9 mouse cellular contexts compared by ENCODE assay signal in genomic region chr2:38924571-38924970, GRCm38 (mm10). TPM values are rescaled to one million over a fixed set of nuclear protein-coding genes. Genes with fewer than 3 reads are reported as not detected.
DNase-seq lines count a peak whose midpoint lies in the region; ATAC-seq and TF ChIP-seq lines count a peak whose summit lies in the region.
"Had no signal": no experiment of that assay in that cellular context is flagged by ENCODE, and none has a peak within 500 bp of the region (broad histone marks: within the 10 kb centered on the region; RNA-seq: fewer than 3 reads in every experiment).

No protein-coding gene starts in this region.

- H3K9me3 ChIP-seq in heart, embryonic 10.5 days, result no peaks in the 10 kb centered on the region
- no peaks in the 10 kb centered on the region for H3K9me3 ChIP-seq in ES-E14 (ENCODE audit: control insufficient read depth, insufficient read depth, low read depth, low read length)
- no peaks in the 10 kb centered on the region for H3K9me3 ChIP-seq in hindbrain, embryonic 12.5 days (replicated peaks)
- H3K9me3 ChIP-seq in midbrain, embryonic 12.5 days, result no peaks in the 10 kb centered on the region

- no peak for DNase-seq in heart, embryonic 10.5 days (ENCODE audit: low spot score)
- DNase-seq in heart, postnatal 10 days, result no peak
- DNase-seq in ES-E14 (ENCODE audit: low read depth, low spot score), result no peak
- no peak for DNase-seq in ovary, adult 18-20 months (ENCODE audit: low spot score)
- no peak for DNase-seq in gastrocnemius, postnatal 25 days
- DNase-seq in thymus, postnatal 10 days (ENCODE audit: low spot score in 2 of 2), result no peak

- H3K9ac ChIP-seq in ES-E14 (ENCODE audit: insufficient read depth, low read depth, low read length, poor library complexity, severe bottlenecking), result no peak overlapping the region
- H3K9ac ChIP-seq in hindbrain, embryonic 12.5 days, result 0 out of 2 replicates have a peak overlapping the region, but pooled peaks have one; percentile 39
- peak overlapping the region; percentile 77 for H3K9ac ChIP-seq in midbrain, embryonic 12.5 days (replicated peaks)

- 8% methylated on average over 10 of the region's 10 CpGs for WGBS in heart, embryonic 10.5 days
- WGBS in hindbrain, embryonic 12.5 days, result 2% methylated on average over 10 of the region's 10 CpGs
- WGBS in midbrain, embryonic 12.5 days, result 1% methylated on average over 10 of the region's 10 CpGs

- H3K27ac ChIP-seq in heart, embryonic 10.5 days, result no peak overlapping the region
- no peak overlapping the region for H3K27ac ChIP-seq in ES-E14 (ENCODE audit: insufficient read depth, low read depth, low read length, poor library complexity, severe bottlenecking)
- no peak overlapping the region for H3K27ac ChIP-seq in hindbrain, embryonic 12.5 days
- no peak overlapping the region for H3K27ac ChIP-seq in midbrain, embryonic 12.5 days (replicated peaks)

- peak overlapping the region; percentile 94 for H3K4me2 ChIP-seq in hindbrain, embryonic 12.5 days (replicated peaks)
- peak overlapping the region; percentile 99 for H3K4me2 ChIP-seq in midbrain, embryonic 12.5 days (replicated peaks)

- peak overlapping the region; percentile 79 for H3K4me3 ChIP-seq in heart, embryonic 10.5 days
- peak overlapping the region; percentile 67 to 90 for H3K4me3 ChIP-seq in ES-E14 (ENCODE audit: insufficient read depth in 1 of 2, low read depth in 1 of 2, low read length in 2 of 2, poor library complexity in 1 of 2, severe bottlenecking in 1 of 2)
- H3K4me3 ChIP-seq in hindbrain, embryonic 12.5 days, result peak overlapping the region; percentile 82
- H3K4me3 ChIP-seq in midbrain, embryonic 12.5 days, result peak overlapping the region; percentile 86

- no peak for ATAC-seq in hindbrain, embryonic 12.5 days (ENCODE audit: low FRiP score)
- ATAC-seq in midbrain, embryonic 12.5 days (ENCODE audit: low FRiP score, low read depth), result no peak

- intact Hi-C loops in heart, postnatal 10 days (cut with DNase I), result no loop called here

- H3K36me3 ChIP-seq in heart, embryonic 10.5 days, result no peaks in the 10 kb centered on the region
- no peaks in the 10 kb centered on the region for H3K36me3 ChIP-seq in ES-E14 (ENCODE audit: control insufficient read depth, insufficient read depth, low read length, poor library complexity, severe bottlenecking)
- H3K36me3 ChIP-seq in hindbrain, embryonic 12.5 days, result no peaks in the 10 kb centered on the region
- no peaks in the 10 kb centered on the region for H3K36me3 ChIP-seq in midbrain, embryonic 12.5 days

- in situ Hi-C loops in ES-E14 (cut with MboI; ENCODE audit: low sequenced_read_pairs in 2 of 2, unreplicated experiment in 2 of 2), result no loop called here

- no peaks in the 10 kb centered on the region for H3K4me1 ChIP-seq in heart, embryonic 10.5 days
- H3K4me1 ChIP-seq in ES-E14 (ENCODE audit: control insufficient read depth in 2 of 2, insufficient read depth in 2 of 2, low read length in 2 of 2, poor library complexity in 1 of 2), result no peaks in the 10 kb centered on the region
- H3K4me1 ChIP-seq in hindbrain, embryonic 12.5 days, result peaks cover 13% of the 10 kb centered on the region
- H3K4me1 ChIP-seq in midbrain, embryonic 12.5 days, result peaks cover 15% of the 10 kb centered on the region

- no peaks in the 10 kb centered on the region for H3K27me3 ChIP-seq in heart, embryonic 10.5 days (ENCODE audit: insufficient read depth, poor library complexity, severe bottlenecking)
- no peaks in the 10 kb centered on the region for H3K27me3 ChIP-seq in hindbrain, embryonic 12.5 days
- H3K27me3 ChIP-seq in midbrain, embryonic 12.5 days, result peaks cover 24% of the 10 kb centered on the region

TF ChIP-seq in ES-E14, 5 proteins besides CTCF, POLR2A, EP300 and RAD21:
- no peak for TF ChIP-seq MAFK (IDR thresholded peaks at IDR 0.05; ENCODE audit: insufficient read depth, low read depth, low read length)
- no peak for TF ChIP-seq ZC3H11A (IDR thresholded peaks at IDR 0.05; ENCODE audit: borderline replicate concordance, low read depth, low read length)
- no peak for TF ChIP-seq CHD2 (IDR thresholded peaks at IDR 0.05; ENCODE audit: low read depth, low read length)
- no peak for TF ChIP-seq HCFC1 (IDR thresholded peaks at IDR 0.05; ENCODE audit: borderline replicate concordance, insufficient read depth, low read length)

RNA-seq across cellular contexts. Expression of gene Nr6a1, which starts 2.9 kb away (rescaled TPM):
- 2.1 and 4.5 TPM in 2 replicates for polyA plus RNA-seq in heart, embryonic 10.5 days (2016; fragmentation: Nextera tagmentation; extraction: Ambion mirVana)
- total RNA-seq in heart, postnatal 10 days (2021), result 1 to 10 TPM; 2.3 to 3.1 TPM
- 40.7 and 51.5 TPM in 2 replicates for total RNA-seq in ES-E14 (2012; rRNA removed)
- polyA plus RNA-seq in hindbrain, embryonic 12.5 days (2016; fragmentation: Nextera tagmentation; extraction: Ambion mirVana), result 3.1 and 3.8 TPM in 2 replicates
- 2.8 and 3.0 TPM in 2 replicates for polyA plus RNA-seq in midbrain, embryonic 12.5 days (2016; fragmentation: Nextera tagmentation; extraction: Ambion mirVana)
- 1 to 10 TPM; 3.0 to 3.7 TPM for total RNA-seq in gastrocnemius, postnatal 25 days (2021)

RNA-seq across cellular contexts. Expression of gene Olfml2a, which starts 7.2 kb away (rescaled TPM):
- polyA plus RNA-seq in heart, embryonic 10.5 days (2016; fragmentation: Nextera tagmentation; extraction: Ambion mirVana), result 2.1 and 3.0 TPM in 2 replicates
- total RNA-seq in heart, postnatal 10 days (2021), result 10 to 100 TPM; 17.8 to 18.8 TPM
- total RNA-seq in ES-E14 (2012; rRNA removed), result 0.27 and 0.37 TPM in 2 replicates
- 4.9 and 5.7 TPM in 2 replicates for polyA plus RNA-seq in hindbrain, embryonic 12.5 days (2016; fragmentation: Nextera tagmentation; extraction: Ambion mirVana)
- polyA plus RNA-seq in midbrain, embryonic 12.5 days (2016; fragmentation: Nextera tagmentation; extraction: Ambion mirVana), result 2.9 and 3.8 TPM in 2 replicates
- total RNA-seq in gastrocnemius, postnatal 25 days (2021), result 1 to 10 TPM; 6.3 to 7.5 TPM
- polyA plus RNA-seq: C2C12 had no signal
